Mouse (Mus musculus): ENCODE data around the gene Cst11.

- TF ChIP-seq POLR2A (IDR thresholded peaks at IDR 0.05; ENCODE audit: borderline replicate concordance, extremely low read depth, low read depth, low read length) = no peak
- TF ChIP-seq CTCF (IDR thresholded peaks at IDR 0.05; ENCODE audit: insufficient read depth, low read length) = no peak
Measured at GRCm38 (mm10) chr2:148731614-148732326, 39.5 kb downstream of the Cst11 start.
